Mouse (Mus musculus) CH12.LX (cell line): ENCODE results near the gene Sdc4. TPM values are rescaled to one million over a fixed set of nuclear protein-coding genes. Genes with fewer than 3 reads are reported as not detected.

Experiments used
- DNase-seq: peaks from one replicate; pipeline ENCODE4 v3.0.0-alpha.2; 2013; ENCODE audit errors: extremely low read depth
- H3K27ac ChIP-seq: 2 replicates; pipeline ENCODE4 v1.5.1; 2012; ENCODE audit warnings: low read depth, mild to moderate bottlenecking, control low read depth, moderate library complexity; ENCODE audit not compliant: insufficient read depth
- H3K27me3 ChIP-seq: replicated peaks from 2 replicates; pipeline ENCODE3; 2012; ENCODE audit warnings: inconsistent platforms
- H3K36me3 ChIP-seq, 2 experiments: replicated peaks in 1 of 2; 2 replicates each; pipeline versions ENCODE3 to v1.6.1; 2012; ENCODE audit warnings: inconsistent platforms in 1 of 2, low read length in 1 of 2, mild to moderate bottlenecking in 1 of 2, mixed read lengths in 1 of 2, moderate library complexity in 1 of 2; ENCODE audit not compliant: control insufficient read depth in 1 of 2, insufficient read depth in 1 of 2
- H3K4me1 ChIP-seq, 2 experiments: 2 replicates each; pipeline ENCODE4 v1.6.1; 2012; ENCODE audit warnings: inconsistent platforms in 1 of 2, moderate library complexity in 1 of 2; ENCODE audit not compliant: insufficient read depth in 2 of 2, control insufficient read depth in 1 of 2
- H3K4me2 ChIP-seq: 2 replicates; pipeline ENCODE4 v1.6.1; 2012; ENCODE audit warnings: low read depth, mild to moderate bottlenecking, control low read depth; ENCODE audit not compliant: poor library complexity, insufficient read depth, severe bottlenecking
- H3K4me3 ChIP-seq, 3 experiments: fragments of 150-350 bp in 1 of 3; sonication (generic) in 1 of 3; replicated peaks in 1 of 3; 2 replicates each; pipeline versions ENCODE3 to v1.5.1; 2011 to 2012; ENCODE audit warnings: low read depth in 2 of 3, low read length in 2 of 3, mild to moderate bottlenecking in 2 of 3, moderate library complexity in 2 of 3, control low read depth in 1 of 3, improper control_type of control experiment in 1 of 3, inconsistent platforms in 1 of 3, mixed read lengths in 1 of 3; ENCODE audit not compliant: poor library complexity in 1 of 3
- H3K79me2 ChIP-seq: replicated peaks from 2 replicates; pipeline ENCODE4 v1.6.1; 2012; ENCODE audit warnings: mild to moderate bottlenecking, moderate library complexity; ENCODE audit not compliant: control insufficient read depth, poor library complexity, insufficient read depth, severe bottlenecking; ENCODE audit errors: extremely low read depth
- H3K9ac ChIP-seq: 2 replicates; pipeline ENCODE4 v1.6.1; 2012; ENCODE audit warnings: low read depth, mild to moderate bottlenecking, control low read depth, moderate library complexity; ENCODE audit not compliant: insufficient read depth
- H3K9me3 ChIP-seq: replicated peaks from 2 replicates; pipeline ENCODE3; 2012; ENCODE audit warnings: low read length, inconsistent platforms, mixed read lengths
- CHD1 ChIP-seq: IDR thresholded peaks from 2 replicates; pipeline ENCODE4 v1.6.1; 2012; ENCODE audit warnings: low read depth, low read length, improper control_type of control experiment, inconsistent platforms
- CHD2 ChIP-seq: IDR thresholded peaks from 2 replicates; pipeline ENCODE4 v1.6.1; 2011; ENCODE audit warnings: low read length, improper control_type of control experiment
- CTCF ChIP-seq, 2 experiments: IDR thresholded peaks in 1 of 2; conservative IDR thresholded peaks in 1 of 2; 2 replicates each; pipeline ENCODE4 v1.5.1; 2011 to 2012; ENCODE audit warnings: low read depth in 2 of 2, low read length in 2 of 2, improper control_type of control experiment in 1 of 2, inconsistent platforms in 1 of 2, mild to moderate bottlenecking in 1 of 2, moderate library complexity in 1 of 2
- E2F4 ChIP-seq: IDR thresholded peaks from 2 replicates; pipeline ENCODE4 v1.6.1; 2011; ENCODE audit warnings: low read depth, low read length, improper control_type of control experiment; ENCODE audit not compliant: insufficient replicate concordance
- ELF1 ChIP-seq: IDR thresholded peaks from 2 replicates; pipeline ENCODE4 v1.6.1; 2014; ENCODE audit warnings: low read depth, mild to moderate bottlenecking, inconsistent platforms, low read length, improper control_type of control experiment
- ETS1 ChIP-seq: conservative IDR thresholded peaks from 2 replicates; pipeline ENCODE4 v1.6.1; 2012; ENCODE audit warnings: low read depth, mild to moderate bottlenecking, inconsistent platforms, low read length, improper control_type of control experiment, moderate library complexity
- GABPA ChIP-seq: IDR thresholded peaks from 2 replicates; pipeline ENCODE4 v1.6.1; 2012; ENCODE audit warnings: low read depth, low read length, improper control_type of control experiment, inconsistent platforms; ENCODE audit not compliant: insufficient replicate concordance
- HCFC1 ChIP-seq: IDR thresholded peaks from 2 replicates; pipeline ENCODE4 v1.6.1; 2012; ENCODE audit warnings: low read depth, mild to moderate bottlenecking, inconsistent platforms, low read length, improper control_type of control experiment
- IRF4 ChIP-seq: IDR thresholded peaks from 2 replicates; pipeline ENCODE4 v1.6.1; 2014; ENCODE audit warnings: low read depth, mild to moderate bottlenecking, inconsistent platforms, low read length, improper control_type of control experiment
- JUND ChIP-seq: conservative IDR thresholded peaks from 2 replicates; pipeline ENCODE4 v1.6.1; 2011; ENCODE audit warnings: low read depth, low read length, improper control_type of control experiment
- KAT2A ChIP-seq: IDR thresholded peaks from 2 replicates; pipeline ENCODE4 v1.6.1; 2012; ENCODE audit warnings: low read length, improper control_type of control experiment, inconsistent platforms; ENCODE audit not compliant: insufficient replicate concordance
- MAFK ChIP-seq: IDR thresholded peaks from 2 replicates; pipeline ENCODE4 v1.6.1; 2011; ENCODE audit warnings: low read length, improper control_type of control experiment; ENCODE audit not compliant: insufficient replicate concordance
- MAX ChIP-seq: IDR thresholded peaks from 2 replicates; pipeline ENCODE4 v1.6.1; 2011; ENCODE audit warnings: low read length, improper control_type of control experiment
- MAZ ChIP-seq: IDR thresholded peaks from 2 replicates; pipeline ENCODE4 v1.6.1; 2012; ENCODE audit warnings: low read depth, mild to moderate bottlenecking, inconsistent platforms, low read length, improper control_type of control experiment, moderate library complexity
- MXI1 ChIP-seq: IDR thresholded peaks from 2 replicates; pipeline ENCODE4 v1.6.1; 2011; ENCODE audit warnings: mild to moderate bottlenecking, low read depth, low read length, improper control_type of control experiment
- PAX5 ChIP-seq: IDR thresholded peaks from 2 replicates; pipeline ENCODE4 v1.6.1; 2012; ENCODE audit warnings: low read length, inconsistent platforms, mixed read lengths
- POLR2A ChIP-seq: IDR thresholded peaks from 2 replicates; pipeline ENCODE4 v1.6.1; 2011; ENCODE audit warnings: low read depth, mild to moderate bottlenecking, improper control_type of control experiment, low read length
- RAD21 ChIP-seq: IDR thresholded peaks from 2 replicates; pipeline ENCODE4 v1.6.1; 2011; ENCODE audit warnings: low read depth, mild to moderate bottlenecking, low read length, improper control_type of control experiment, moderate library complexity
- SIN3A ChIP-seq: IDR thresholded peaks from 2 replicates; pipeline ENCODE4 v1.6.1; 2012; ENCODE audit warnings: low read length, improper control_type of control experiment, inconsistent platforms
- SMC3 ChIP-seq: IDR thresholded peaks from 2 replicates; pipeline ENCODE4 v1.6.1; 2011; ENCODE audit warnings: low read depth, low read length, improper control_type of control experiment
- TBP ChIP-seq: conservative IDR thresholded peaks from 2 replicates; pipeline ENCODE4 v1.6.1; 2011; ENCODE audit warnings: low read depth, low read length, improper control_type of control experiment
- UBTF ChIP-seq: IDR thresholded peaks from 2 replicates; pipeline ENCODE4 v1.6.1; 2012; ENCODE audit warnings: low read depth, mild to moderate bottlenecking, inconsistent platforms, low read length, improper control_type of control experiment, moderate library complexity
- USF1 ChIP-seq: IDR thresholded peaks from 2 replicates; pipeline ENCODE4 v1.6.1; 2014; ENCODE audit warnings: low read depth, mild to moderate bottlenecking, inconsistent platforms, low read length, improper control_type of control experiment
- USF2 ChIP-seq: conservative IDR thresholded peaks from 2 replicates; pipeline ENCODE4 v1.6.1; 2011; ENCODE audit warnings: low read depth, low read length, improper control_type of control experiment
- ZMIZ1 ChIP-seq: IDR thresholded peaks from 2 replicates; pipeline ENCODE4 v1.6.1; 2012; ENCODE audit warnings: low read depth, mild to moderate bottlenecking, inconsistent platforms, low read length, improper control_type of control experiment
- dilution Hi-C: fragments of 300-500 bp; cut with MboI; formaldehyde crosslinking; loops from 2 replicates; pipeline ENCODE4 v1.14.3; 2020; ENCODE audit warnings: low sequenced_read_pairs; ENCODE audit not compliant: extremely low pct_unique_long_range_greater_than_20kb, extremely low pct_ligation_motif_present
- in situ Hi-C: fragments of 300-500 bp; cut with MboI; formaldehyde crosslinking; loops from 3 replicates; pipeline ENCODE4 v1.14.3; 2019; ENCODE audit warnings: low sequenced_read_pairs, low pct_ligation_motif_present, low pct_unique_long_range_greater_than_20kb, mixed read lengths
- polyA plus RNA-seq: library from polyadenylated mRNA; unstranded; fragments of >175 nt; gene quantifications from 2 replicates; pipeline ENCODE4 v1.2.1, GENCODE M21; 2012; ENCODE audit warnings: low read depth; ENCODE audit not compliant: insufficient read length
- total RNA-seq, 2 experiments: library from RNA; depleted of rRNA; stranded (reverse); fragments of 300-350 nt in 1 of 2; fragments of >200 nt in 1 of 2; gene quantifications; 2 replicates each; pipeline ENCODE4 v1.2.3; 2012 to 2014

The Sdc4 gene
- total and polyA plus RNA-seq, 3 experiments: 46.6 to 69.9 (median 59.8) TPM

- Histone ChIP-seq H3K4me3 (no peak overlapping the region), H3K27me3 (peaks cover 28% of the 10 kb centered on the region), H3K79me2 (no peaks in the 10 kb centered on the region), H3K4me2 (no peak overlapping the region), H3K9me3 (peaks cover 8% of the 10 kb centered on the region), H3K9ac (no peak overlapping the region), H3K27ac (no peak overlapping the region), H3K4me1 (peaks cover 7 to 21% of the 10 kb centered on the region in 2 experiments), H3K36me3 (peaks cover 3 to 5% of the 10 kb centered on the region in 2 experiments)
- no peak for DNase-seq
- in situ Hi-C loops (loop anchor here (5.0 kb wide), 1 partner anchor 33 kb away; no protein-coding TSS in a partner anchor), dilution Hi-C loops (no loop called here)
- TF ChIP-seq JUND (no peak), IRF4 (no peak), KAT2A (no peak), USF2 (no peak), USF1 (no peak), ETS1 (no peak), SIN3A (no peak), POLR2A (no peak), PAX5 (no peak), E2F4 (no peak), MAZ (no peak), MXI1 (no peak), ELF1 (no peak), UBTF (no peak), RAD21 (no peak), SMC3 (no peak), MAX (no peak), MAFK (no peak), CHD2 (no peak)
These were observed 11.2 kb upstream of the Sdc4 start for GRCm38 (mm10) chr2:164454846-164455245.

DNA sequence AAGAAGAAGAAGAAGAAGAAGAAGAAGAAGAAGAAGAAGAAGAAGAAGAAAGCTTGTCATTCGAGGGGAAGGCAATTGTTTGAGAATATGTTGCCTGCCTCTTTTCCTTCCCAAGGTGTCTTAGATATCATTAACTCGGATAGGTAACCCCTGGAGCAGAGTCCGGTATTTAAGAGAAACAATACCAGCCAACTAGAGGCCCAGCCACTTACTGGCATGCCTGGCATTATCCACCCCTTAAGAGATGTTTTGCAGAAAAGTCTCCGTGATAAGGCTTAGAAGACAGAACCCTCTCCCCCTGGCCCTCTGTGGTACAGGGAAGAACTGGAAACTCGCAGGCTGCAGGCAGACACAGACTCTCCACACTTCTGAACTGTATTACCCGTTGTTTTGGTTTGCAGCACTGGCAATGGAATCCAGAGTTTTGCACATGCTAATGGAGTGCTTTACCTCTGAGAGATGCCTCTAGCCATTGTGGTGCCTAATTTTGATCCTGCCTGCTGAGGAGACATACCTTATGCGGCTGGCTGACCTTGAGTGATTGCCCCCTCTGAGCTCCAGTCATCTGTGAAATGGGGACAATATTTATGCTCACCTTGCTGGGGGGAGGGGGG is 10.3 kb upstream of the Sdc4 start:
- Histone ChIP-seq H3K9me3 (peaks cover 14% of the 10 kb centered on the region), H3K4me1 (peaks cover 7 to 21% of the 10 kb centered on the region in 2 experiments), H3K27ac (no peak overlapping the region)
- in situ Hi-C loops: no loop called here
- TF ChIP-seq ZMIZ1 (no peak), CTCF (conservative IDR thresholded peaks at IDR 0.05 in 1 of 2, IDR thresholded peaks at IDR 0.05 in 1 of 2; ENCODE audit: low read depth in 2 of 2, low read length in 2 of 2) (no peak), IRF4 (no peak), MAZ (no peak), E2F4 (no peak), GABPA (no peak), CHD1 (no peak), UBTF (no peak), TBP (no peak), MXI1 (no peak), MAX (no peak), HCFC1 (no peak), USF1 (no peak)
- TF ChIP-seq, all 38 proteins: peak for 0
- Histone ChIP-seq H3K79me2 (no peaks in the 10 kb centered on the region), H3K4me3 (no peak overlapping the region), H3K27me3 (peaks cover 35% of the 10 kb centered on the region), H3K4me2 (no peak overlapping the region), H3K9ac (no peak overlapping the region), H3K36me3 (peaks cover 3 to 5% of the 10 kb centered on the region in 2 experiments)
- dilution Hi-C loops: no loop called here
- no peak for DNase-seq
